Mouse (Mus musculus): Measurements from ENCODE around the gene Fbxl20. TPM values are rescaled to one million over a fixed set of nuclear protein-coding genes. Genes with fewer than 3 reads are reported as not detected.

Fbxl20 gene
- total and polyA plus RNA-seq, 3 experiments: 10.7 to 14.4 (median 14.3) TPM

- no peaks in the 10 kb centered on the region for H3K4me1 ChIP-seq (ENCODE audit: control insufficient read depth, insufficient read depth, low read length)
- H3K27ac ChIP-seq: no peak overlapping the region
- no peak for TF ChIP-seq EP300 (IDR thresholded peaks at IDR 0.05; ENCODE audit: insufficient read depth, low read depth, low read length)
- TF ChIP-seq POLR2A (IDR thresholded peaks at IDR 0.05; ENCODE audit: insufficient read depth, low read depth, low read length): no peak
- no peak for TF ChIP-seq CTCF (IDR thresholded peaks at IDR 0.05)
- intact Hi-C loops (cut with DNase I): no loop called here
- no peaks in the 10 kb centered on the region for H3K36me3 ChIP-seq (ENCODE audit: control insufficient read depth, insufficient read depth, low read length)
- no peak for DNase-seq
- no peaks in the 10 kb centered on the region for H3K79me2 ChIP-seq (replicated peaks; ENCODE audit: control insufficient read depth, insufficient read depth, low read length)
- no peak overlapping the region for H3K9ac ChIP-seq (ENCODE audit: low read depth, low read length)
- H3K27me3 ChIP-seq (ENCODE audit: control insufficient read depth, insufficient read depth, low read length): no peaks in the 10 kb centered on the region
- 92% methylated on average over 21 of the region's 21 CpGs for WGBS
- no peak overlapping the region for H3K4me3 ChIP-seq
These were observed 82.9 kb downstream of the Fbxl20 start for GRCm38 (mm10) chr11:98067255-98067654.

- intact Hi-C loops (cut with DNase I): no loop called here
- TF ChIP-seq POLR2A (IDR thresholded peaks at IDR 0.05; ENCODE audit: insufficient read depth, low read depth, low read length): no peak
- no peaks in the 10 kb centered on the region for H3K27me3 ChIP-seq (ENCODE audit: control insufficient read depth, insufficient read depth, low read length)
- 87% methylated on average over 12 of the region's 12 CpGs for WGBS
- no peaks in the 10 kb centered on the region for H3K36me3 ChIP-seq (ENCODE audit: control insufficient read depth, insufficient read depth, low read length)
- no peak overlapping the region for H3K4me3 ChIP-seq
- H3K27ac ChIP-seq: no peak overlapping the region
- H3K4me1 ChIP-seq (ENCODE audit: control insufficient read depth, insufficient read depth, low read length): no peaks in the 10 kb centered on the region
- H3K79me2 ChIP-seq (replicated peaks; ENCODE audit: control insufficient read depth, insufficient read depth, low read length): no peaks in the 10 kb centered on the region
- no peak overlapping the region for H3K9ac ChIP-seq (ENCODE audit: low read depth, low read length)
- no peak for DNase-seq
These were observed 84.0 kb downstream of the Fbxl20 start for GRCm38 (mm10) chr11:98066201-98066600.

- Histone ChIP-seq H3K79me2 (replicated peaks; ENCODE audit: control insufficient read depth, insufficient read depth, low read length) (no peaks in the 10 kb centered on the region), H3K9ac (ENCODE audit: low read depth, low read length) (no peak overlapping the region), H3K27ac (no peak overlapping the region), H3K36me3 (ENCODE audit: control insufficient read depth, insufficient read depth, low read length) (no peaks in the 10 kb centered on the region), H3K4me1 (ENCODE audit: control insufficient read depth, insufficient read depth, low read length) (no peaks in the 10 kb centered on the region), H3K4me3 (no peak overlapping the region), H3K27me3 (ENCODE audit: control insufficient read depth, insufficient read depth, low read length) (no peaks in the 10 kb centered on the region)
- peak; percentile 50 to 52 for DNase-seq
- intact Hi-C loops (cut with DNase I): no loop called here
- no peak for TF ChIP-seq CTCF (IDR thresholded peaks at IDR 0.05)
- no peak for TF ChIP-seq EP300 (IDR thresholded peaks at IDR 0.05; ENCODE audit: insufficient read depth, low read depth, low read length)
- TF ChIP-seq POLR2A (IDR thresholded peaks at IDR 0.05; ENCODE audit: insufficient read depth, low read depth, low read length): no peak
- WGBS: 45% methylated on average over 6 of the region's 6 CpGs
These were observed 88.2 kb downstream of the Fbxl20 start for GRCm38 (mm10) chr11:98061904-98062562.

- TF ChIP-seq CTCF (IDR thresholded peaks at IDR 0.05) (no peak), POLR2A (IDR thresholded peaks at IDR 0.05; ENCODE audit: insufficient read depth, low read depth, low read length) (no peak), EP300 (IDR thresholded peaks at IDR 0.05; ENCODE audit: insufficient read depth, low read depth, low read length) (no peak)
- Histone ChIP-seq H3K36me3 (ENCODE audit: control insufficient read depth, insufficient read depth, low read length) (no peaks in the 10 kb centered on the region), H3K9ac (ENCODE audit: low read depth, low read length) (no peak overlapping the region), H3K27ac (no peak overlapping the region), H3K4me3 (no peak overlapping the region), H3K27me3 (ENCODE audit: control insufficient read depth, insufficient read depth, low read length) (no peaks in the 10 kb centered on the region), H3K79me2 (replicated peaks; ENCODE audit: control insufficient read depth, insufficient read depth, low read length) (no peaks in the 10 kb centered on the region), H3K4me1 (ENCODE audit: control insufficient read depth, insufficient read depth, low read length) (no peaks in the 10 kb centered on the region)
- DNase-seq: no peak
- intact Hi-C loops (cut with DNase I): no loop called here
- WGBS: 78% methylated on average over 3 of the region's 3 CpGs
These were observed 88.8 kb downstream of the Fbxl20 start for GRCm38 (mm10) chr11:98061441-98061840.

GRCm38 (mm10) chr11:98060104-98060692, 90.0 kb downstream of the Fbxl20 start:
- TF ChIP-seq POLR2A (IDR thresholded peaks at IDR 0.05; ENCODE audit: insufficient read depth, low read depth, low read length): no peak
- no peak for TF ChIP-seq CTCF (IDR thresholded peaks at IDR 0.05)
- TF ChIP-seq EP300 (IDR thresholded peaks at IDR 0.05; ENCODE audit: insufficient read depth, low read depth, low read length): no peak
- Histone ChIP-seq H3K79me2 (replicated peaks; ENCODE audit: control insufficient read depth, insufficient read depth, low read length) (no peaks in the 10 kb centered on the region), H3K27ac (no peak overlapping the region), H3K4me1 (ENCODE audit: control insufficient read depth, insufficient read depth, low read length) (no peaks in the 10 kb centered on the region), H3K27me3 (ENCODE audit: control insufficient read depth, insufficient read depth, low read length) (no peaks in the 10 kb centered on the region), H3K36me3 (ENCODE audit: control insufficient read depth, insufficient read depth, low read length) (no peaks in the 10 kb centered on the region), H3K9ac (ENCODE audit: low read depth, low read length) (no peak overlapping the region), H3K4me3 (no peak overlapping the region)
- intact Hi-C loops (cut with DNase I): no loop called here
- WGBS: 83% methylated on average over 5 of the region's 5 CpGs
- DNase-seq: no peak

- DNase-seq: peak in 1 of 2 experiments; percentile 40
- 65% methylated on average over 7 of the region's 7 CpGs for WGBS
- Histone ChIP-seq H3K36me3 (ENCODE audit: control insufficient read depth, insufficient read depth, low read length) (no peaks in the 10 kb centered on the region), H3K27me3 (ENCODE audit: control insufficient read depth, insufficient read depth, low read length) (no peaks in the 10 kb centered on the region), H3K9ac (ENCODE audit: low read depth, low read length) (no peak overlapping the region), H3K4me1 (ENCODE audit: control insufficient read depth, insufficient read depth, low read length) (no peaks in the 10 kb centered on the region), H3K27ac (no peak overlapping the region), H3K79me2 (replicated peaks; ENCODE audit: control insufficient read depth, insufficient read depth, low read length) (no peaks in the 10 kb centered on the region), H3K4me3 (no peak overlapping the region)
- intact Hi-C loops (cut with DNase I): no loop called here
- TF ChIP-seq POLR2A (IDR thresholded peaks at IDR 0.05; ENCODE audit: insufficient read depth, low read depth, low read length) (no peak), EP300 (IDR thresholded peaks at IDR 0.05; ENCODE audit: insufficient read depth, low read depth, low read length) (no peak), CTCF (IDR thresholded peaks at IDR 0.05) (no peak)
These were observed 90.5 kb downstream of the Fbxl20 start for GRCm38 (mm10) chr11:98059662-98060061.

Measured in heart, adult 2 months (tissue).